Mouse (Mus musculus) kidney, postnatal 10 days (tissue): ENCODE measurements around the gene Agrp.
"Not testable (repeated sequence)": the region's sequence is repeated elsewhere in the genome, so short reads cannot be mapped to it uniquely, and the experiment has no call there.

ENCODE experiments used
- DNase-seq: peaks from one replicate; pipeline ENCODE4 v3.0.0; 2021; ENCODE audit warnings: mixed read lengths

Agrp gene

DNA sequence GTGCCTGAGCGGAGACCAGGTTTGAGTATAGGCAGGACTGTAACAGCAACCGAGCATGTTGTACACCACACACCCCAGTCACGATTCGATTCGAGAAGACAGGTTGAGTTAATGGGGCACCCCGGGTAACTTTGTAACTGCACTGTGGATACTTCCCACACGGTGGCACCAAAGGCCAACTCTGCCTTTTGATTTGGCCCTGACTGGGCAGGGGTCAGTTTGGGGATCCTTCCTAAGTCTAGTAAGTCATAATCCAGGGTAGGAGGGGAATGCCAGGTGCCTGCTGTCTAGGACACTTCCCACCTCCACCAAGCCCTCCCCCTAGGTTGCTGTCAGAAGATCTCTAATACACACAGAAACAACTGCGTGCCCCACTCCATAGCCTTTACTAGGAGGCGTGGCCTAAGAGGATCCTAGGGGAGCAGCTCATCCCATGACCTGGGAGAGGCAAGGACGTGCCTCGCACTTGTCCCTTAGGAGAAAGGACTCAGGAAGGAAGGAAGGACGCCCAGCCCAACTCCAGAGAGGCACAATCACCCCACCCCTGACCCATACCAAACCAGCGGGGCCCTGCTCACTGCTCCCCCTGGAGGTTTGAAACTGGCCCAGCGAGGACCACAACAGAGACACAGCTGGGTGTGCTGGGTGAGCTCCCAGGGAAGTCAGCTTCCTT, 40.7 kb downstream of the Agrp start:
- DNase-seq = peak; percentile 84

DNA sequence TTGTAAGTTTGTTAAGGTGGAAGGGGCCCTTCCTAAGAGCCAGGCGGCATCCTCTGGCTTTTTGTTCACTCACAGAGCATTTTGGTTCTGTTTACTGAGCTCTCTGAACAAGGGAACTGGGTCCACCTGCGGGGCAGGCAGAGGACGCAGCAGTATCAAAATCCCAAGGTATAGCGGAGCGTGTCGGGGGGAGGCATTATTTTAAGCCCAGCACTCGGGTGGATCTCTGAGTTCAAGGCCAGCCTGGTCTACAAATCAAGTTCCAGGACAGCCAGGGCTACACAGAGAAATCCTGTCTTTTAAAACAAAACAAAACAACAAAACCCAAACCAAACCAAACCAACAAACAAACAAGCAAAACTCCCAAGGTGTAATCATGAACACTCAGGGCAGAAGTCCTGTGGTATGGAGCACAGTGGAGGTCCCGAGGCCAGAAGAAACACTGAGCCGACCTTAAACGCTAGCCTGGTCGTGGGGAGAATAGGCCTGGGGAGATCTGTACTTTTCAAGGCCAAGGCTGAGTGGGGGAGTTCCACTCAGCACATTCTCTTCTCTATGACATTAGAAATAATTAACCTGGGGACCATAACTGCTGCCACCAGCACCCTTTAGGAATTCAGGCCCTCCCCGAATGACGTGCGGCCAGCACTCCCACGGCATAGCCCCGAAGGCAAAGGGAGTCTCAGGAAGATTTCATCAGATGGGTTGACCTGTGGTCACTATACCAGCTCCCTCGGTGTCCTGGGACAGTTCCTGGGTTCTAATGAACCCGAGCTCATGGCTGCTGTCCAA, 42.5 kb downstream of the Agrp start:
- DNase-seq = peak; percentile 75

DNA sequence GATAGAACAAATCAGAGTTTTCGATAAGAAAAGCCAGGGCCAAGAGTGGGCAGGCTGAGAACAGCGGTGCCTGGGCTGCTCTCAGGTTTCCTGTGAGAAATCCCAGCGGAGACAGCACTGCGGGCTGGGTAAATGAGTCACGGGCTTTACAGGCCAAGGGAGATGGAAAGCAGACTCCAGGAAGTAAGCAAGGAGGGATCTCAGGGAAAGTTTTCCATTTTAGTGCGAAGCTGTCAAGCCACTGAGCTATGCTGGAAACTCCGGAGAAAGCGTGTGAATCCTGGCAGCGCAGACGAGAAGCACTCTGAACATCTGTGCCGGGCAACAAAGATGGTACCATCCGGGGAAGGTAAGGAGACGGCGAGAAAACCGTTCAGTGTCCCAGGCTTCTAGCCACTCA, 43.3 kb downstream of the Agrp start:
- DNase-seq = peak; percentile 65

DNA sequence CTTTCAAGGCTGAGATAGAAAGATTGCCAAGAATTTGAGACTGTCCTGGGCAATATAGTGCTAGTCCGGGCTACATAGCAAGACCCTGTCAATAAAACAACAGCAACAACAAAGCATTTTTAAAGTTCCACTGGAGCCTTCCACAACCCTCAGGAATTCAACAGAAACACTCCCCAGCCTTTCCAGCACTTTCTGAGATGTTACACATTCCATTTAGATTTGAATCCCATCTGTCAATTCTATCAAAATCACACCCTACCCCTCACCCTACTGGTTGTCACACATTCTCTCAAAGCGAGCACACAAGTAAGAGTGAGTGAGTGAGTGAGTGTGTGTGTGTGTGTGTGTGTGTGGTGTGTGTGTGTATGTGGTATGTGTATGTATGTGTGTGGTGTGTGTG, 44.8 kb downstream of the Agrp start:
- no peak for DNase-seq

DNA sequence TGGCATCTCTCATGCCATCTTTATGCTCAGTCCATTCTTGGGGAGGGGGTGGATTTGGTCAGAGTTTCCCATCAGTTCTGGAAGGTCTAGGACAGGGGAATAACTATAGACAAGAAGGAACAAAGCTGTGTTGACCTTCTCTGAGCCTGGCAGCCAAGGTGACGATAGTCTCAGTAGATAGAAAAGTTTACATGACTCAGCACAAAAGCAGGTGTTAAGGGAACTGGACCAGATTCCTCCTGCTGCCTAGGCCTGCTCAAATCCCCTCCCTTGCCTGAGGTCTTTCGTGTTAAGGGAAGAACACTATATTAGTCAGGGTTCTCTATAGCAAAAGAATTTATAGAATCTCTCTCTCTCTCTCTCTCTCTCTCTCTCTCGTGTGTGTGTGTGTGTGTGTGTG, 57.5 kb downstream of the Agrp start:
- no peak for DNase-seq

DNA sequence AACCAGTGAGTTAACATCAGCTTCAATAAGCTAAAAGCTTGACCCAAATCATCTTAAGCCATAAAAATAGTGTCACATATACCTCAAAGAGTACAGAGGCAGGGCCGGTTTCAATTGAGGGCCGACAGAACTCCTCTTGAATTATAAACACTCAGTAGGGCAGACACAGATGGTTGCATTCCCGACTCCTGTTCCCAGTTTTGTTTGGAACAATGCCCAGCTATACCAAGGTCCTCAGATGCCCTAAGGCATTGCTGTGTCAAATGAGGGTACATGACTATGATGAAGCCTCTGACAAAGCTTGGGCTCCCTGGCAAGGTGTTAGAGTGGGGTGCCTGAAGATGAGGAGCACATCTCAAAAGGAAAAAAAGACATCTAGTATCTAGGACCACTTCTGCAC, 61.7 kb downstream of the Agrp start:
- DNase-seq = no peak

DNA sequence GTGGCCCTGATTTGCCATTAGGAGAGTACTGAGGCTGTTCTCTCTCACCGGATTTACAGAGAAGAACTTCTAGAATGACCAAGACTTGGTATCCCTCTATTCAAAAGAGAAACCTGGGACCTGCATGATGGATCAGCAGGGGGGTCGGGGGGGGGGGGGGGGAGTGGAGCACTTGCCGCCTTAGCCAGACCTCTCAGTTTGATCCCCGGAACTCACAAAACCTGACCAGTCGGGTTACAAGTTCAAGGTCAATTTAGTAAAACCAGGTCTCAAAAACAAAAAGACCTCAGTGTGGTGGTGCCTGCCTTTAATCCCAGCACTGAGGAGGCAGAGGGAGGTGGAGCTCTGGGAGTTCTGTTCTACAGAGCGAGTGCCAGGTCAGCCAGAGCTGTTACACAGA, 62.5 kb downstream of the Agrp start:
- DNase-seq = no peak

DNA sequence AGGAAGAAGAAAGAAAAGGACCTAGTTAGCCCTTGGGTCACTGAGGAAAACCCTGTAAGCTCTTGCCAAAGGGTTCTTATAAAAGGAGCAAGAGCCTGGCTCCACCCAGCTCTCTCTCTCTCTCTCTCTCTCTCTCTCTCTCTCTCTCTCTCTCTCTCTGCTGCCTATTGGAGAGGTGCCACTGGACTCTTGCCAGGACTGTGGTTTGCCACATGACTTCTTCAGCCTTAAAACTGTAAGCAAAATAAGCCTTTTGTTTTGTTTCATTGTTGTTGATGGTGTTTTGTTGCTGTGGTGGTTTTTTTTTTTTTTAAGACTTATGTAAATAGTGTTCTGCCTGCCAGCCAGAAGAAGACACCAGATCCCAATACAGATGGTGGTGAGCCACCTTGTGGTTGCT, 63.8 kb downstream of the Agrp start:
- DNase-seq = peak; percentile 83

DNA sequence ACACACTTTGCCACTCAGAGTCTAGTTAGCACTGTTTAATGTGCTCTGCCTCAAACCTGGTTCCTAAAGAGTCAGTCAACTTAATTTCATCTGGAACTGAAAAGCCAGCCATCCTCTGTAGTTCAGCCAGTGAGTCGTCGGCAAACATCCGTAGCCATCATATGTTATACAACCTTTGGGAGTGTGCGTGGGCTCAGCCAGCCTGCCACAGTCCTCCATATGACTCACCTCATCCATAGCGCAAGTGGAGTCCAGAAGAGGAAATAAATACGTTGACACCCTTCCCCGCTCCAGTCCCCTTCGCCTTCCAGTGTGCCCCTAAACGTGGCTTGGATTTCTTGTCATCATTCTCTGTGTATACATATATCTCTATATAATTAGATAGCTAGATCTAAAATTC, 65.4 kb downstream of the Agrp start:
- no peak for DNase-seq

DNA sequence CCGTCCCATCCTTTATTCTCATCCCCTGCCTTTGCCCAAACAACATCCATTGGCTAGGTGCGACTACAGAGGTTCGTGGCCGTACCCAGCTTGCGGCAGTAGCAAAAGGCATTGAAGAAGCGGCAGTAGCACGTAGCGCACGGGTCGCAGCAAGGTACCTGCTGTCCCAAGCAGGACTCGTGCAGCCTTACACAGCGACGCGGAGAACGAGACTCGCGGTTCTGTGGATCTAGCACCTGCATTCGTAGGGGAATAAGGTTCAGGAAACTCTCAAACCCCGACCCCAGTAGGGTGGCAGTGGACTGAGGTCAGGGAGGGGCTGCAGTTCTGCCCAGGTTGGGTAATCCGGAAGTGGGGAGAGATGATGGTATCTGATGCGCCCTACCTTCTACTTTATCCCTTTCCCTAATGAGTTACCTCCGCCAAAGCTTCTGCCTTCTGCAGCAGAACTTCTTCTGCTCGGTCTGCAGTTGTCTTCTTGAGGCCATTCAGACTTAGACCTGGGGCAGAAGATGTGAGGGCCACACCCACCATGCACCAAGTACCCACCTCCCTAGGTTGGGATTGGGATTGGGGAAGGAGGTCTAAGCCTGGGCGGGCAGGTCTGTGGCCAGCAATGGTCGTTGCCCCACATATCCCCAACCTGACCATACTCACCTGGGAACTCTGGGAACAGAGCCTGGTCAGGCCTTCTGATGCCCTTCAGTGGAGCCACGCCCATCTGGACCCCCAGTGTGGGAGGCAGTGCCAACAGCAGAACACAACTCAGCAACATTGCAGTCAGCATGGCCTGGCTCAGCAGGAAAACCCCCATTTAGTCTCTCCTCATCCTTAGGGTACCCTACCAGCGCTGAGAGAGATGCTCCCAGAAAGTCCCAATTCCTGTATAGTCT, 70.2 kb downstream of the Agrp start:
- peak; percentile 52 for DNase-seq

DNA sequence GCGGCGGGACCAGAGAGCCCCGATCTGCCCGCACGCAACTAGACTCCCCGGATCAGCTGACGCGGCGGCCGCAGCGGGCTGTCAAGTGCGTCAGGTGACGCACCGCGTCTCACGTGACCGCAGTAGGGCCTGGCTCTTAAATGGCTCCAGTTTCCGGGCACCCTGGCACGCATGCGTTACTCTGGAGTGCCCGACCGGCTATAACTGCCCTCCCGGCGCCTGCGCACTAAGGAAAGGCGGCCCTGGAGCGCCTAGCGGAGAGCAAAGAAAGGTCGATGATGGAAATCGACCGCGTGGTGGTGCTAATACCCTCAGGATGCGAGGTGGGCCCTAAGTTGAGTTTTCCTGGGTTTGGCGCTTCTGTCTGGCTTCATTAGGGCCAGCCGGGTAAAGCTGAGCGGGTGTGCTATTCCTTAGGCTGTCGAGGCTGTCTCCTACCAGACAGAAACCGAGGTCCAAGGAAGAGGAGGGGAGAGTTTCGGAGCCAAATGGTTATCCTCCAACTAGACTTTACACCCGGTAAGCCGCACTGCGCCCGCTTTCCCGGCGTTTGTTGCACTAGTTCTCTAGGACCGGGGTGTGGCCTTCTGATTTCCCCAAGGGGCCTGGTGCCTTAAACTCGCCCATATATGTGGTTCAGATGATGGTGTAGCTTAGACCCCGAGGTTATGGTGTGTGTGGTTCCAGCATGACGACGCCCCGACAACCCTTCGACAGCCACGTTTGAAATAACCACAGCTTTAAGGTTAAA, 71.1 kb downstream of the Agrp start, which contains the start of gene Atp6v0d1:
TSS of gene Atp6v0d1 (minus strand) at position 96 of the 751 bp plus-strand sequence.
- peak; percentile 100 for DNase-seq

DNA sequence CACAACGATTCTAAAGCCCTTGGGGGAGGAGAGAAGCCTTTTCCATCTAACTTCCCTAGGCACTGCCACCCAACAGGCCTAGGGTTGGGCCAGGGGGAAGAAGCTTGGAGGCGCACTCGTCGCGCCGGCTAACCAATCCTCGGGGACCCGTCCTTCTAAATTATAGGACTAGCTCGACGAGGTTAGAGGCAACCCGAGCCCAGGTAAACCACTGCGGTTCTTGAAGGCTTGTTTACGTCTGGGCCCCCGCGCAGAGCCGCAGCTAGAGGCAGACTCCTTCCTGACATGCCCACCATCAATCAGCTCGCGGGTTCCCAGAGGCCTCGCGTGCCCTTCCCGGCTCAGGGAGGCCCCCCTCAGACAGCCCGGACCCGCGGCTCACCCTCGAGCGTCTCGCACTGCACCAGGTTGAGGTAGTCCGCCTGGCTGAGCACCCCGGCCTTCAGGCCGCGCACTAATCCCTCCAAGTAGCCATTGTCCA, 71.8 kb downstream of the Agrp start:
- DNase-seq = no peak

DNA sequence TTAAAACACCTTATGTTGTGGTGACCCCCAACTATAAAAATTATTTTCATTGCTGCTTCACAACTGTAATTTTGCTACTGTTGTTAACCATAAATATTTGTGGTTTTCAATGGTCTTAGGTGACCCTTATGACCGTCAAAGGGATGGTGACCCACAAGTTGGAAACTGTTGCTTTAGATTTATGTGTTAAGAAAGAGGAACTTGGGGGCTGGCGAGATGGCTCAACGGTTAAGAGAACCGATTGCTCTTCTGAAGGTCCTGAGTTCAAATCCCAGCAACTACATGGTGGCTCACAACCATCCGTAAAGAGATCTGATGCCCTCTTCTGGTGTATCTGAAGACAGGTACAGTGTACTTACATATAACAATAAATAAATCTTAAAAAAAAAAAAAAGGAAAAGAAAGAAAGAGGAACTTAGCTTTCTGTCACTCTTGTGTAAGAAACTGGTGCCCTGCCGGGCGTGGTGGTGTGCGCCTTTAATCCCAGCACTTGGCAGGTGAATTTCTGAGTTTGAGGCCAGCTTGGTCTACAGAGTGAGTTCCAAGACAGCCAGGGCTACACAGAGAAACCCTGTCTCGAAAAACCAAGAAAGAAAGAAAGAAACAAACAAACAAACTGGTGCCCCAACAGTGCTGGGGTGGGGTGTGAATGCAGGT, 72.5 kb downstream of the Agrp start:
- DNase-seq = not testable (repeated sequence)

DNA sequence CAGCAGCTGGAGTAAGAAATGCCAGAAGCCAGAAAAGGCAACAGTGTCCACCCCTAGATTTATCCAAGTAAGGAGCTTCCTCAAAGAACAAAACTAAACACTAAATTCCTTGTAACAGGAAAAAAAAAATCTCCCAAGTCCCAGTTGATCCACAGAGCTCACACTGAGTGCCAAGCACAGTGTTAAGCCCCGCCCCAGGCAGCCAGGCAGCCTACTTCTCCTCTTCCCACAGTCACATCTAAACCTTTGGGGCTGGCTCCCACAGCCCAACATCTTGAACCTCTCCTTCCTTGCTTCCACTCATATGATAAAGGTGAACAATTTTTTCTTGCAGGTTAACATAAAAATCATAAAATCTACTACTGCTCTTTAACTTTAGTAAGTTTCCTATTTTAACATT, 73.3 kb downstream of the Agrp start:
- DNase-seq = no peak

DNA sequence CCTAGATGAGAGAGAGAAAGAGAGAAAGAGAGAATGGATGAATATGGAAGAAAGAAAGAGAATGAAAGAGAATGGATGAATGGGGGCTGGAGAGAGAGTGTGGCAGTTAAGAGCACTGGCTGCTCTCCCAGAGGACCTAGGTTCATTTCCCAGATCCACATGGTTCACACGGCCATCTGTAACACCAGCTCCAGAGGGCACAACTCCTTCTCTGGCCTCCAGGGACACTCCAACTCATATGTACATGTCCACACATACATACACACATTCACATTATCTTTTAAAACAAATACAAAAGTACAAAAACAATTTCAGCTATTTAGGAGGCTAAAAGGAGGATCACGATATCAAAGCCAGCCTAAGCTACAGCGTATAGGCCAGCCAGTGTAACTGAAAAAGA, 74.3 kb downstream of the Agrp start:
- DNase-seq = no peak

DNA sequence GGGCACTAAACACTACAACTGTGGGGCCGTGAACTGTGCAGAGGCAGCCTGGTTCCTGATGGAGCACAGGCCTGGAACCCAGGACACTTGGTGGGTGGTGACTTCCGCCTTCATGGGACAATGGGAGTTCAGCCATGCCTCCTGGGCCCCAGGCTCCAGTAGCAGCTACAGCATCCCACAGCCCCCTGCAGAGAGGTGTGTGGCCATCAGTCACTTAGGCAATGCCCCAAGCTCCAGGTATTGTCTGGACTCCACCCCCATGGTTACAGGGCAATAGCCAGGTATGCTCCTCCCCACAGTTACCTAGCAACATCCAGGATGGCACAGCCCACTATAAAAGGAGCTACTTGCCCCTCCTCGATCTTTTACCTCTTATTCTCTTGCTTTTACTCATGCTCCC, 82.0 kb downstream of the Agrp start:
- no peak for DNase-seq

DNA sequence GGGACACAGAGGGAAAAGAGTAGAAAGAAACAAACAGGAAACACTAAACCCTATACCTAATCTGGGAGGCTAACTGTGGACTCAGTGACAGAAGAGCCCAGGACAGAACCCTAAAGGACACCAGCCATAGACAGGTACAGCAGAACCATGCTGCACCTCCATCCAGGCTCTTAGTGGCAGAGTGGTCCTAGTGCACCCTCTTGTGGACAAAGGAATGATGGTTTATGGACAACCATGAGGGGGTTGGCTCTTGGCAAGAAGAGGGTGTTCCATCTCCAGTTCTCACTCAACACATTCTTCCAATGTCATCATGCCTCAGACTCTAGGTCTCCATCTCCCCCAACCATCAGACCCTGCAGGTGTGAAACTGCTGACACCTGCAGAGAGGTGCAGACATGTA, 83.1 kb downstream of the Agrp start:
- DNase-seq = peak; percentile 77

DNA sequence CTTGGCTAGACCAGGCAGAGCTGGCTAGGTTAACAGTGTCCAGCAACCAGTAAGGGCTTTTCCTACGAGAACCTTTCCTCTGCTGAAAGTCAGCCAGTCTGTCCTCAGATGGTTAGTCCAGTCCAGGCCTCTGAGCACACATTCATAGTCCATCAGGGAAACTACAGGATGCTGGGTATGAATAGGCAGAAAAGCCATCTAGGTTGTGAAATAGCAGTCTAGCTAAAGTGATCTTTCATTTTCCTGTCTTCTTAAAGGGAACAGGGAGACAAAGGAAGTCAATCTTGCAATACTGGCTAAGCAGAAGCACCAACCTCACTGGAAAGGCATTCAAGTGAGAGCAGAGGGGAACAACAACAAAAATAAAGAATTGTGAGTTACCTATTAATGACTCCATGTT, 84.4 kb downstream of the Agrp start:
- no peak for DNase-seq

DNA sequence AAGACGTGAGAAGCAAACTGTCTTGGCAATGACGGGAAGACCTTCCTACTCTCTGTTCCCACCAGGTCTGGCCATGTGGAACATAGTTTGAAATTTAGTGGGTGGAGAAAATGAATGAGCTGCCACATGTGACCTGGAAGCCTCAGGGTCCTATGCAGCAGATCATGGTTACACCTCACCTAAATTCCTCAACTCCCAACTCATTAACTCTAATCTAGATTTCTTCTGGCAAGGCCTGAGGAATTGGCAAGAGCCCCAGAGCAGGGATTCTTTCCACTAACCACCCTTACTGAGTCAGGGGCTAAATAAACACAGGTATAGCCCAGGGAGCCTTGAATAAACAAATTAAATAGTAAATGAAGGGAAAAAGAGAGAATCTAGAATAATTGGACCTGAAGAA, 85.2 kb downstream of the Agrp start:
- no peak for DNase-seq

DNA sequence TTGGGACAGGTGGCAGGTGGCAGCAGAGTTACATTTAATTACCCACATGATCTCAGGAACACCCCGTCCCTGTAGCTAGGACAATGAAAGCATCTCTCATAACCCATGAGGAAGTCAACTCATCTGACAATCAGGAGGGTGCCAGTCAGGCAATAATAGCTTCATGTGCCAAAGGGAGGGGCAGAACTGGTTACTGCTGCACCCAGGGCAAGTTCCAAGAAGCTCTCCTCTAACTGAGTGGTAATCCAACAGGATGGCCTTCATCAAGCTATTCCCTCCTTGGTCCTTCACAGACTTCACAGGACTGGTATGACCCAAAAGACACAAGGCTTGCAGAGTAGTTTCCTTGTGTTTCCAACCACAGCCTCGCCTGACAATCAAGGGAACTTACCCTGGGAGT, 87.1 kb downstream of the Agrp start:
- DNase-seq = no peak

DNA sequence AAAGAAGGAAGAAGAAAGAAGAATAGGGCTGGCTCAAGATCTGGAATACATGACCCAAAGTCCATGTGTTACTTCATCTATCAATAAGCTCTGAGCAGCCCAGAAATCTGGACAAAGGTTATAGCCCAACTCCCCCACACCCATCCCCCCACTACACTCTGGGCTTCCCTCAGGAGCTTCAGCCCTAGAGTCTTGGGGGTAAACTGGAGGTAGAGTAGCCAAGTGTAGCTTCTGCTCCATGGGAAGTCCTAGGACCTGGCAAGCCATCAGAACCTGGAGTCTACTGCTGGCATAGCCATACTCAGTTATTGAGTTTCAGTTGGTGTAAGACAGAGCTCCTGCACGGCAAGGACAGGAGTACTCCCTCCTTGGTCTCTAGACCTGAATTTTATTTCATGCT, 87.7 kb downstream of the Agrp start:
- no peak for DNase-seq
